Mouse (Mus musculus): ENCODE data around the gene Bcas1. TPM values are rescaled to one million over a fixed set of nuclear protein-coding genes. Genes with fewer than 3 reads are reported as not detected.

Gene Bcas1
- polyA plus RNA-seq, 1 experiment, result 164 TPM

DNA sequence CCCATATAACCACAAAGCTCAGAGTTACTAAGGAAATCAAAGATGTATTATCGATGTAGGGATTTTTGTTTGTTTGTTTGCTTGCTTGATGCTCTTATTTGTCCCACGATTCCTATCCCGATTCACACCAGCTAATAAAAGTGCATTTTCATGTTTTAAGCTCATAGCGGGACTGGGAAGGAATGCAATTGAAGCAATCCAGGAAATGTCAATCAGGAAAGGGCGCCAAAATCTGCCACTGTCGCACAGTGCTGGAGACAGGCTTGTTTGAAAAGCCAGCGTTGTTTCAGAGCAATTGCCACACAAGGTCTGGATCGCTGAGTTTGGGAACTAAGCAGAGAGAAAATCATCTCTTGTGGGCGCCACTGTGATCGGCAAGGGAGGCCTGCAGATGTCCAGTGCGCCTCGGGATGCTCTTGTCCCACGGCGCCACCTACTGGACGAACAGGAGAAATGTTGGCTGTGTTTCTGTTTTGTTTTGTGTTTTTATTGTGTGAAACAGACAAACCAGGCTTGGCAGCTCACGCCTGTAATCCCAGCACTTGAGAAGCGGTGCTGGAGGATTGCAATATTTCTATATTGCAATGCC is 26.3 kb downstream of the Bcas1 start:
- H3K27ac ChIP-seq (ENCODE audit: insufficient read depth, low read length), result no peak overlapping the region
- TF ChIP-seq POLR2A (IDR thresholded peaks at IDR 0.05; ENCODE audit: extremely low read depth, insufficient read depth, low read length) (no peak), CTCF (IDR thresholded peaks at IDR 0.05; ENCODE audit: extremely low read depth, insufficient read depth, low read length) (peak; percentile 94)
- H3K4me3 ChIP-seq (ENCODE audit: insufficient read depth, low read length), result no peak overlapping the region
- H3K4me1 ChIP-seq (ENCODE audit: control insufficient read depth, insufficient read depth, low read length), result no peaks in the 10 kb centered on the region

DNA sequence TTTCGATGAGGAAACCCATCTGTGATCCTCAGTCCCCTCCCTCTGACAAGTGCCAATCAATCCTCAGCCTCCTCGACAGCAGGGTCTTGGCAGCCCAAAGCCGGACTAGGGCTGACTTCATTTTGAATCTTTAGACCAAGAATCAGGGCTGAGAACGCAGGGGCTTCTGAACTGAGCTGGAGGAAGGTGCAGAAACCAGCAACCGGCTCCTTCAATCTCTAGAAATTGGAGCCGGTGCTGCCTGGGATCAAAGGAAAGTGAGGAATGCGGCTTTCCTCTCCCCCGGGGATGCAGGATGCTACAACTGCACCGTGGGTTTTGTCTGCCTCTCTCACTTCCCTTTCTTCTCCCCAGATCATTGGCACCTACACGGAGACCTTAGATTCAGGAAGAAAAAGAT is 27.0 kb downstream of the Bcas1 start:
- no peaks in the 10 kb centered on the region for H3K4me1 ChIP-seq (ENCODE audit: control insufficient read depth, insufficient read depth, low read length)
- TF ChIP-seq POLR2A (IDR thresholded peaks at IDR 0.05; ENCODE audit: extremely low read depth, insufficient read depth, low read length), result no peak
- TF ChIP-seq CTCF (IDR thresholded peaks at IDR 0.05; ENCODE audit: extremely low read depth, insufficient read depth, low read length), result no peak
- no peak overlapping the region for H3K4me3 ChIP-seq (ENCODE audit: insufficient read depth, low read length)
- H3K27ac ChIP-seq (ENCODE audit: insufficient read depth, low read length), result no peak overlapping the region

- TF ChIP-seq CTCF (IDR thresholded peaks at IDR 0.05; ENCODE audit: extremely low read depth, insufficient read depth, low read length) (no peak), POLR2A (IDR thresholded peaks at IDR 0.05; ENCODE audit: extremely low read depth, insufficient read depth, low read length) (no peak)
- no peaks in the 10 kb centered on the region for H3K4me1 ChIP-seq (ENCODE audit: control insufficient read depth, insufficient read depth, low read length)
- no peak overlapping the region for H3K4me3 ChIP-seq (ENCODE audit: insufficient read depth, low read length)
- no peak overlapping the region for H3K27ac ChIP-seq (ENCODE audit: insufficient read depth, low read length)
These were observed 35.7 kb downstream of the Bcas1 start for GRCm38 (mm10) chr2:170391994-170392393.

GRCm38 (mm10) chr2:170388320-170388719 is 39.3 kb downstream of the Bcas1 start:
- TF ChIP-seq POLR2A (IDR thresholded peaks at IDR 0.05; ENCODE audit: extremely low read depth, insufficient read depth, low read length) (no peak), CTCF (IDR thresholded peaks at IDR 0.05; ENCODE audit: extremely low read depth, insufficient read depth, low read length) (no peak)
- no peak overlapping the region for H3K27ac ChIP-seq (ENCODE audit: insufficient read depth, low read length)
- H3K4me3 ChIP-seq (ENCODE audit: insufficient read depth, low read length), result no peak overlapping the region
- no peaks in the 10 kb centered on the region for H3K4me1 ChIP-seq (ENCODE audit: control insufficient read depth, insufficient read depth, low read length)

- Histone ChIP-seq H3K4me3 (ENCODE audit: insufficient read depth, low read length) (no peak overlapping the region), H3K27ac (ENCODE audit: insufficient read depth, low read length) (no peak overlapping the region), H3K4me1 (ENCODE audit: control insufficient read depth, insufficient read depth, low read length) (no peaks in the 10 kb centered on the region)
- TF ChIP-seq CTCF (IDR thresholded peaks at IDR 0.05; ENCODE audit: extremely low read depth, insufficient read depth, low read length) (no peak), POLR2A (IDR thresholded peaks at IDR 0.05; ENCODE audit: extremely low read depth, insufficient read depth, low read length) (no peak)
These were observed 42.1 kb downstream of the Bcas1 start for GRCm38 (mm10) chr2:170385556-170385955.

- Histone ChIP-seq H3K4me3 (ENCODE audit: insufficient read depth, low read length) (no peak overlapping the region), H3K4me1 (ENCODE audit: control insufficient read depth, insufficient read depth, low read length) (no peaks in the 10 kb centered on the region), H3K27ac (ENCODE audit: insufficient read depth, low read length) (no peak overlapping the region)
- TF ChIP-seq POLR2A (IDR thresholded peaks at IDR 0.05; ENCODE audit: extremely low read depth, insufficient read depth, low read length) (no peak), CTCF (IDR thresholded peaks at IDR 0.05; ENCODE audit: extremely low read depth, insufficient read depth, low read length) (no peak)
These were observed 42.9 kb downstream of the Bcas1 start for GRCm38 (mm10) chr2:170384770-170385169.

DNA sequence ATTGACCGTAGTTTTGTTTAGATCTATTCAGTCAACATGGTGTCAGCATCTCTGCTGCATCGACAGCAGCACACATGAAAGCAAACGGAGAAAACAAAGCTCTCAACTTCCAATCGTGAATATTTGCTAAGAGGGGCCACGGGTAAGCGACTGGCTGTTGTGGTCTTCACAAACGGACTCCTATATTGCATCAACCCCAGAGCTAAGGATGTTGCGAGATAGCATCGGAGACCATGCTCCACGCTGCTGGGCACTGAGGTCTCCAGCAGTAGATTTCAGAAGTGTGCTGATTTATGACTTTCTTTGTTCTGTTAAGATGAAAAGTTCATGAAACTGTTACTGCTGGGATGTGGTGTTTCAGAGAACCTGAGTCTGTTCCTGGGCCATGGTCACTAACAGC is 54.3 kb downstream of the Bcas1 start:
- no peak overlapping the region for H3K4me3 ChIP-seq (ENCODE audit: insufficient read depth, low read length)
- no peak overlapping the region for H3K27ac ChIP-seq (ENCODE audit: insufficient read depth, low read length)
- no peaks in the 10 kb centered on the region for H3K4me1 ChIP-seq (ENCODE audit: control insufficient read depth, insufficient read depth, low read length)
- TF ChIP-seq CTCF (IDR thresholded peaks at IDR 0.05; ENCODE audit: extremely low read depth, insufficient read depth, low read length), result no peak
- no peak for TF ChIP-seq POLR2A (IDR thresholded peaks at IDR 0.05; ENCODE audit: extremely low read depth, insufficient read depth, low read length)

DNA sequence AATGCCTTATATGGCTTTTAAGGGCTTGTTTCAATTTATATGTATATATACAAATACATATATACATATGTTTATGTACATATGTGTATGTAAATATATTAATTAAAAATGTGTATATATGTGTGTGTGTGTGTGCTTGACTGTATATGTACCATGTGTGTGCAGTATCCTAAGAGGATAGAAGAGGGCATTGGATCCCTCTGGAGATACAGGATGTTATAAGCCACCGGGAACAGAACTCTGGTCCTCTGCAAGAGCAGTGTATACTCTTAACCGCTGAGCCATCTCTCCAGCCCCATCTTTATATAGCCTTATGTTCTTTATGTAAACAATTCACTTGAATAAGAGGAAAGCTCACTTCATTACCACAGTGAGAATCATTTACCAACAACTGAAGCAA is 62.0 kb downstream of the Bcas1 start:
- TF ChIP-seq CTCF (IDR thresholded peaks at IDR 0.05; ENCODE audit: extremely low read depth, insufficient read depth, low read length) (no peak), POLR2A (IDR thresholded peaks at IDR 0.05; ENCODE audit: extremely low read depth, insufficient read depth, low read length) (no peak)
- no peak overlapping the region for H3K27ac ChIP-seq (ENCODE audit: insufficient read depth, low read length)
- no peaks in the 10 kb centered on the region for H3K4me1 ChIP-seq (ENCODE audit: control insufficient read depth, insufficient read depth, low read length)
- no peak overlapping the region for H3K4me3 ChIP-seq (ENCODE audit: insufficient read depth, low read length)

DNA sequence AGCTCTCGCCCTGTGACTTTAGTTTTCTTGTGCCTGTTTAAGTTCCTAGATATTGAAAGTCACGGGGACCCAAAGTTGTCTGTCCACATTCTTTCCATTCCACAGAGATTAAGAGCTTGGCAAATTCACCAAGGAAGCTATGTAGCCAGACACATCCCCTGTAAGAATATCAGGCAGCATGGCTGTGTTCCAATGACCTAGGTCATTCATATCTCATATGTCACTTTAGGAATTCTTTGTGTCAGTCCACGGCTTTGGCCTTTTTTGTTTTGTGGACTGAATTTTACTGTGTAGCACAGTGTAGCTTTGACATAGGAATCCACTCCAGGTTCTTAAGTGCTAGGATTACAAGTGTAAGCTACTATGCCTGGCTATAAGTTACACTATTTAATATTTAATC is 62.4 kb downstream of the Bcas1 start:
- no peak overlapping the region for H3K4me3 ChIP-seq (ENCODE audit: insufficient read depth, low read length)
- TF ChIP-seq POLR2A (IDR thresholded peaks at IDR 0.05; ENCODE audit: extremely low read depth, insufficient read depth, low read length) (no peak), CTCF (IDR thresholded peaks at IDR 0.05; ENCODE audit: extremely low read depth, insufficient read depth, low read length) (no peak)

DNA sequence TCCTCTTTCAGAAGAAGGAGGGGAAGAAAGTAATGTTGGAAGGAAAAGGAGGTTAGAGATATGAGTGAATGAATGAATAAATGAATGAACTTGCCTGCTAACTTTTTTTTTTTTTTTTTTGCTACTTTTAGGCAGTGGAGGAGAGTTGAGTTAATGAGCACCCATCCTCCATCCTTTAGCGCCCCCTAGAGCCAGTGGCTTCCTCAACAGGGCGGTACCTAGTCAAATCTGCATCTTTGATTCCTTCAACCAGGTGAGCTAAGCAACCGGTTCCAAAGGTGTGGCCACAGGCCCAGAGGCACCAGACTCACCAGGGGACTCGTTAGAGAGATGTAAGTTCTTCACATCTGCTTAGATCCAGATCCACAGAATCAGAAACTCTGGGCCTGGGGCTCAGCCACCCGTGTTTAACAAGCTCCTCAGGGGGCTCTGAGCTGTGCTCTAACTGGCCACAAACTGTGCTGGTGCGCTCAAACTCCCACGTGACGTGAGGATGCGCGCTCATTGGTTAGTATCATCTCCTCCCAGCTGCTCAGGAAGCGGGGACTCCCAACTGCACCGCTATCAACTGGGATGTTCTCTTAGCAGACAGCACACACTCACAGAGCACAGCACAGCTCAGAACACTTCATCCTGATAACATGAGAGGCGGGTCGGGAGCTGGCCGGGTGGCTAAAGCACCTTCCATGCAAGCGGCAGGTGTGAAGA is 70.8 kb downstream of the Bcas1 start:
- H3K27ac ChIP-seq (ENCODE audit: insufficient read depth, low read length), result no peak overlapping the region
- no peak overlapping the region for H3K4me3 ChIP-seq (ENCODE audit: insufficient read depth, low read length)
- no peaks in the 10 kb centered on the region for H3K4me1 ChIP-seq (ENCODE audit: control insufficient read depth, insufficient read depth, low read length)
- TF ChIP-seq POLR2A (IDR thresholded peaks at IDR 0.05; ENCODE audit: extremely low read depth, insufficient read depth, low read length) (no peak), CTCF (IDR thresholded peaks at IDR 0.05; ENCODE audit: extremely low read depth, insufficient read depth, low read length) (0 out of 2 replicates have a peak, but pooled peaks have one; percentile 22)

More for the DNA sequence above, 62.4 kb downstream of the Bcas1 start:
- no peak overlapping the region for H3K27ac ChIP-seq (ENCODE audit: insufficient read depth, low read length)
- H3K4me1 ChIP-seq (ENCODE audit: control insufficient read depth, insufficient read depth, low read length), result no peaks in the 10 kb centered on the region

Measured in cortical plate, adult 2 months (tissue).